Mouse (Mus musculus): ENCODE measurements around the gene Vmn2r23.
"Not testable (repeated sequence)": the region's sequence is repeated elsewhere in the genome, so short reads cannot be mapped to it uniquely, and the experiment has no call there.

The Vmn2r23 gene

DNA sequence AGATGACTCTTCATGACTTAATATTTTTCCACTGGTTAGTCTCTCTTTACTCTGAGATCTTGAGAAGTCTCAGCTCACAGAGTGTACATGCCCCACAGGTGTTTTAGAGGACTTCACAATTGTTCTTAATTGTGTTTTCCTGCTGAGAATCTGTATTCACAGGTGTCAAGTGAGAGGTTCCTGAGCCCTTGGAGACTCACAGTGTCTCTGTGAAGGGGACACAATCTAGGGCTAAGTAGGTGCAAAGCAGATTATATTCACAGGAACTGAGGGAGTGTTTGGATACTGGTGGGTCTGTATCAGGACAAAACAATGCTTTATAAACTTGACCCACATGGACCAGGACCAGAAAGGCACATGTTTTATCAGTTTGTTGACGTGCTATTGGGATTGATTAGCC is at the start of gene Vmn2r23:
TSS of gene Vmn2r23 (plus strand) at position 301 of the 400 bp plus-strand sequence.
- DNase-seq, result no peak

DNA sequence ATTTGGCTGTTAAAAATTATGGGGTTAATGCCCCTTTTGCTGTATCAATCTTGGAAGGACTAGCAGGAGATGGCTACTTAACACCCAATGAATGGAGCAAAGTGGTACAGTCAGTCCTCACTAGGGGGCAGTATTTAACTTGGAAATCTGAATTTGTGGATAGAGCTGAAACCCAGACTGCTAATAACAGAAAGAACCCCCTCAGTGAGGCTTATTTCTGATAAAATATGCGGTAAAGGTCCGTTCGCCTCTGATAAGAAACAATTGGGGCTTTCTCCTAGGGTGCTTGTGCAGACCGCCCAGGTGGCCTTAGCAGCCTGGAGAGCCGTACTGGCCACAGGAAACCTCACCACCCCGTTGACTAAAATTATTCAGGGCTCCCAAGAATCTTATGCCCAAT is 45.4 kb upstream of the Vmn2r23 start:
- no peak for DNase-seq

DNA sequence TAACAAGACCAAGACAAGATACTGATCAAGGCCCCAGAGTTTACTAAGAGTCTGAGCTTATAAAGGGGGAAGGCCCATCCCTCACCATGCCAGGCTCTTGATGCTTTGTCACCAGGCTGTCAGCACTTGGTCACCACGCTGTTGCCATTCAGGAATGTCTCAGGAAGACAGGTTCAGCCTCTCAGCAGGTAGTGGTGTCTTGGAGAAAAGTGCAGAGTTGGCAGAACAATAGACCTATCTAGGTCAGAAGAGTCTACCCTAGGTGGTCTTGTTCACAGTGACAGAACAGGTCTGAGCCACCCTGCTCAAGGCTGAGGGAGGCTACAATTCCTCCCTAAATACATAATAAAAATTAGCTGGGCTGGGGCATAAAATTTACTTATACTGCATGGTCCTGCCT is 5.8 kb upstream of the Vmn2r23 start:
- not testable (repeated sequence) for DNase-seq

DNA sequence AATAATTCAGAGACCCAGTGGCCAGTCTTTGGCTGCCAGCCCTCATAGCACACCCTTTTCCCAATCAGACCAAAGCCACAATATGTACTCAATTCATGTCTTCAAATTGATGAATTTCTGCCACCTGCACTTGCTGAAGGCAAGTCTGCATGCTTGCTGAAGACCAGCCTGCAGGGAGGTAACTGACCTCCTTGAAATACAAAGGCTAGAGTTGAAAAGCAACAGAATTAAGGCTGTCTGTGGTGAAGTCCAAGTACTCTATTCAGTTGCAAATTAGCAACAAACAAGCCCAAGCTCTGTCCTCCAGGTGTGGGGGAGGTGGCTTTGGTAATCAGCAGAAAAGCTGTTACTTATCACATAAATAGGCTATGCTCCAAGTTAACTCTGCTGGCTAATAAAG is 5.3 kb upstream of the Vmn2r23 start:
- DNase-seq, result no peak

DNA sequence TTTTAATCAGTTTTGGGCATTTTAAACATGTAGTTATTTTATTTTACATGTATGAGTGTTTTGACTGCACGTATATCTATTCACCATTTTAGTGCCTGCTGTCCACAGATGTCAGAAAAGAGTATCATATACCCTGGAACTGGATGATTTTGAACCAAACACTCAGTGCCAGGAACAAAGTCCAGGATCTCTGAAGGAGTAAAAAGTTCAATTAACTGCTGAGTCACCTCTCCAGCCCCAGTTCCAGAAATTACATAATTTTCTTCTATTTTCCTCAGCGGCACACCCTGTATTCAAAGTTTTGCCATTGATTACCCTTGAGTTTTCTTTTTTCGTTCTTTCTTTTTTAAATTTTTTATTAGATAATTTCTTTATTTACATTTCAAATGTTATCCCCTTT is 67.6 kb downstream of the Vmn2r23 start:
- DNase-seq, result no peak

DNA sequence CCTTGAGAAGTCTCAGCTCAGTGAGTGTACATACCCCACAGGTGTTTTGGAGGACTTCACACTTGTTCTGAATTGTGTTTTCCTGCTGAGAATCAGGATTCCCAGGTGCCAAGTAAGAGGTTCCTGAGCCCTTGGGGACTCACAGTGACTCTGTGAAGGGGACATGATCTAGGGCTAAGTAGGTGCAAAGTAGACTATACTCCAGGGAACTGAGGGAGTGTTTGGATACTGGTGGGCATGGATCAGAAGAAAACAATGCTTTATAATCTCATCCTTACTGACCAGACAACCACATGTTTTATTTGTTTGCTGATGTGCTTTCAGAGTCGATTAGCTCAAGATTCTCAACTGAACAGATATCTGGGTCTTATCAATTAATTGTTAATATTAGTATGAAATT is 76.1 kb downstream of the Vmn2r23 start, which contains the start of gene Vmn2r24:
TSS of gene Vmn2r24 (plus strand) at position 301 of the 400 bp plus-strand sequence.
- no peak for DNase-seq

DNA sequence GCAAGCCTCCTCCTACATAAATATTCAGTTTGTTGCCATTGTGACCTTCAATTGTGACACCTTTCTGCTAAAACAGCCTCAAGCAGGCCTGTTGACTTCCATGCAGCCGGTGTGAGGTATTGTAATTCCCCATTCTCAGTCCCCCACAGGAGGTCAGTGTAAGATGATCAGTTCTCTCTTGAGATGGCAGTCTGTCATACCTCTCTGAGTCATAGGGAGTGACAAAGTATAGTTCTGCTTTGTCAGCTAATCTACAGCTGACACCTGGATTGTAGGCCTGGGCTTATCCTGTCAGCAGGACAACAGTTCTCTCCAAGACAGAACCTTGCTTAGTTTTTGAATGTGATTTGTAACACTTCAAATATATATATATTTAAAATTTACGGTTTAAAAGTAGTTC is 82.4 kb downstream of the Vmn2r23 start:
- no peak for DNase-seq

DNA sequence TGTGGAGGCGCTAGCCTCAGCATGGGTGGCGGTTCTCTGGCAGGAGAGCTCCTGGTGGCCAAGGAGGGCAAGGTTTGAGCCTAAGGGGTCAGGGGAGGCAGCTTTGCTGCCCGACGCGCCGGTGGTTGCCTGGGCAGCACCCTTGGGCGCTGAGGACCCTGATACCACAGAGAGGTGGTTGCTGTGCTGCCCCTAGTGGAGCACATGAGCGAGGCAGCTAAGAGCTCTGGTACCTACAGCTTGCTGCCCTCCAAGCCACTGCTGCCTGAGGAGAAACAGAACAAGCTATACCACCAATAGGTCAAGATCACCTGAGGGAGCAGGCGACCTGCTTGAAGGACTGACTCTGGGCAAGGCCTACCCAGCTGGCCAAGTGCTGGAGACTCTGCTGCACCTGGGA is 91.3 kb downstream of the Vmn2r23 start:
- no peak for DNase-seq
